13 mouse cellular contexts compared by ENCODE assay signal in genomic region chr4:87883225-87883875, GRCm38 (mm10).
A peak's percentile ranks its signal among the peaks of the same experiment; 100 is the strongest.
DNase-seq lines count a peak whose midpoint lies in the region; ATAC-seq lines count a peak whose summit lies in the region.
"Had no signal": no experiment of that assay in that cellular context is flagged by ENCODE, and none has a peak within 500 bp of the region (broad histone marks: within the 10 kb centered on the region; RNA-seq: fewer than 3 reads in every experiment).

No protein-coding gene starts in this region.

- no peaks in the 10 kb centered on the region for H3K27me3 ChIP-seq in midbrain, embryonic 12.5 days
- H3K27me3 ChIP-seq in midbrain, embryonic 16.5 days (ENCODE audit: control insufficient read depth, insufficient read depth, low read depth, low read length) = no peaks in the 10 kb centered on the region
- H3K27me3 ChIP-seq in limb, embryonic 10.5 days (ENCODE audit: low read depth, poor library complexity, severe bottlenecking) = no peaks in the 10 kb centered on the region
- H3K27me3 ChIP-seq: hindbrain, embryonic 15.5 days had no signal

- H3K27ac ChIP-seq in midbrain, embryonic 12.5 days (replicated peaks) = no peak overlapping the region
- no peak overlapping the region for H3K27ac ChIP-seq in midbrain, embryonic 16.5 days (ENCODE audit: low read length)
- H3K27ac ChIP-seq in limb, embryonic 10.5 days = no peak overlapping the region
- H3K27ac ChIP-seq: hindbrain, embryonic 15.5 days had no signal

- no peaks in the 10 kb centered on the region for H3K36me3 ChIP-seq in midbrain, embryonic 12.5 days
- H3K36me3 ChIP-seq in midbrain, embryonic 16.5 days (ENCODE audit: control insufficient read depth, insufficient read depth, low read length) = no peaks in the 10 kb centered on the region
- H3K36me3 ChIP-seq in limb, embryonic 10.5 days = 0 out of 2 replicates have a peak, but pooled peaks cover 2% of the 10 kb centered on the region
- H3K36me3 ChIP-seq: hindbrain, embryonic 15.5 days had no signal

- 53% methylated on average over 5 of the region's 5 CpGs for WGBS in midbrain, embryonic 12.5 days
- 24% methylated on average over 5 of the region's 5 CpGs for WGBS in midbrain, embryonic 16.5 days
- WGBS in limb, embryonic 10.5 days = 79% methylated on average over 5 of the region's 5 CpGs

- peak; percentile 76 for ATAC-seq in midbrain, embryonic 12.5 days (ENCODE audit: low FRiP score, low read depth)
- no peak for ATAC-seq in midbrain, embryonic 16.5 days
- ATAC-seq: liver, postnatal 0 days had no signal

- peak; percentile 62 to 74 for DNase-seq in cerebellum, postnatal 10 days
- DNase-seq in cerebellum, adult 9-10 months = no peak
- peak; percentile 40 to 51 for DNase-seq in kidney, postnatal 25 days
- peak; percentile 11 for DNase-seq in right cerebral cortex, postnatal 14 days
- no peak for DNase-seq in thymus, postnatal 0 days (ENCODE audit: low spot score)
- DNase-seq in limb, embryonic 10.5 days (ENCODE audit: low spot score) = no peak
- DNase-seq: adrenal gland, adult 8-10 months; cerebellum, adult 9-11 months; liver, postnatal 0 days had no signal

- H3K9ac ChIP-seq in midbrain, embryonic 12.5 days (replicated peaks) = no peak overlapping the region
- H3K9ac ChIP-seq in midbrain, embryonic 16.5 days (ENCODE audit: low read depth, low read length) = no peak overlapping the region
- H3K9ac ChIP-seq: hindbrain, embryonic 15.5 days; liver, postnatal 0 days had no signal

- no peak overlapping the region for H3K4me2 ChIP-seq in midbrain, embryonic 12.5 days (replicated peaks)
- H3K4me2 ChIP-seq in midbrain, embryonic 16.5 days (ENCODE audit: low read length) = no peak overlapping the region
- H3K4me2 ChIP-seq: hindbrain, embryonic 15.5 days had no signal

- H3K4me3 ChIP-seq in midbrain, embryonic 12.5 days = no peak overlapping the region
- no peak overlapping the region for H3K4me3 ChIP-seq in midbrain, embryonic 16.5 days (ENCODE audit: low read depth, low read length)
- H3K4me3 ChIP-seq in limb, embryonic 10.5 days = no peak overlapping the region
- H3K4me3 ChIP-seq: hindbrain, embryonic 15.5 days had no signal

- peaks cover 16% of the 10 kb centered on the region for H3K4me1 ChIP-seq in midbrain, embryonic 12.5 days
- H3K4me1 ChIP-seq in midbrain, embryonic 16.5 days (ENCODE audit: control insufficient read depth, insufficient read depth, low read length) = peaks cover 19% of the 10 kb centered on the region
- no peaks in the 10 kb centered on the region for H3K4me1 ChIP-seq in limb, embryonic 10.5 days

- H3K9me3 ChIP-seq in midbrain, embryonic 12.5 days = no peaks in the 10 kb centered on the region
- no peaks in the 10 kb centered on the region for H3K9me3 ChIP-seq in midbrain, embryonic 16.5 days (replicated peaks; ENCODE audit: control insufficient read depth, low read length, poor library complexity, severe bottlenecking)
- no peaks in the 10 kb centered on the region for H3K9me3 ChIP-seq in limb, embryonic 10.5 days (replicated peaks)
- H3K9me3 ChIP-seq: G1E; hindbrain, embryonic 15.5 days had no signal

Comparison
In these comparisons a context has a peak if more than half of its experiments do, and no peak if none do; other contexts are left out.
1. DNase-seq: peak in cerebellum, postnatal 10 days (2 of 2), kidney, postnatal 25 days (2 of 2) and right cerebral cortex, postnatal 14 days (single experiment); none in cerebellum, adult 9-10 months (single experiment), thymus, postnatal 0 days (single experiment) and limb, embryonic 10.5 days (single experiment).